Mouse (Mus musculus): Measurements from ENCODE around the gene Rab12. TPM values are rescaled to one million over a fixed set of nuclear protein-coding genes. Genes with fewer than 3 reads are reported as not detected.

The Rab12 gene
- polyA plus RNA-seq, 1 experiment from 2014 or later = 51.6 TPM

DNA sequence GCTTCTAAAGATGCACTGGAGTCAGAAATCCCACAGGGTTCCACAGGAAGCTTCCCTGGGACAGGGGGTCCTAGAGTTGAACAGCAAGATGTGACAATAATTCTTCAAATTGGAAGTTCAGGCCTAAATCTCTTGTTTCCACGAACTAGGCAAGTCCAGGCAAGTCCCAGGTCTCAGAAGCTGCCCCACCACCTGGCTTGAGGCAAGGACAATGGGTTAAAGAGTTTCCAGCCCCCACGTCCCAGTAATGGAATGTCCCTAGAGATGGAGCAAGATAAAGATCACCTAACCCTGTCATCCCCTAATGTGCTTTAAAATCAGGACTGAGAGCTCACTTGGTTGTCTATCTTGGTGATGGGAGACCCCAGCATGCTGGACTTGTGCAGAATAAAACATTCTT lies 34.6 kb downstream of the Rab12 start:
- Histone ChIP-seq H3K27ac (ENCODE audit: low read depth, low read length) (no peak overlapping the region), H3K9me3 (replicated peaks; ENCODE audit: control insufficient read depth, low read length) (no peaks in the 10 kb centered on the region), H3K9ac (ENCODE audit: low read depth, low read length) (no peak overlapping the region), H3K36me3 (ENCODE audit: control insufficient read depth, insufficient read depth, low read length) (no peaks in the 10 kb centered on the region), H3K4me3 (ENCODE audit: low read depth, low read length) (no peak overlapping the region), H3K27me3 (ENCODE audit: control insufficient read depth, insufficient read depth, low read length) (0 out of 2 replicates have a peak, but pooled peaks cover 3% of the 10 kb centered on the region), H3K4me2 (no peak overlapping the region), H3K4me1 (ENCODE audit: control insufficient read depth, insufficient read depth, low read length) (peaks cover 9% of the 10 kb centered on the region; the same call in 1 of the 2 replicates)
- WGBS (ENCODE audit: insufficient replicate concordance) = 44% methylated on average over 2 of the region's 2 CpGs
- no peak for ATAC-seq (replicated peaks; ENCODE audit: insufficient number of reproducible peaks, low FRiP score, low TSS enrichment)

DNA sequence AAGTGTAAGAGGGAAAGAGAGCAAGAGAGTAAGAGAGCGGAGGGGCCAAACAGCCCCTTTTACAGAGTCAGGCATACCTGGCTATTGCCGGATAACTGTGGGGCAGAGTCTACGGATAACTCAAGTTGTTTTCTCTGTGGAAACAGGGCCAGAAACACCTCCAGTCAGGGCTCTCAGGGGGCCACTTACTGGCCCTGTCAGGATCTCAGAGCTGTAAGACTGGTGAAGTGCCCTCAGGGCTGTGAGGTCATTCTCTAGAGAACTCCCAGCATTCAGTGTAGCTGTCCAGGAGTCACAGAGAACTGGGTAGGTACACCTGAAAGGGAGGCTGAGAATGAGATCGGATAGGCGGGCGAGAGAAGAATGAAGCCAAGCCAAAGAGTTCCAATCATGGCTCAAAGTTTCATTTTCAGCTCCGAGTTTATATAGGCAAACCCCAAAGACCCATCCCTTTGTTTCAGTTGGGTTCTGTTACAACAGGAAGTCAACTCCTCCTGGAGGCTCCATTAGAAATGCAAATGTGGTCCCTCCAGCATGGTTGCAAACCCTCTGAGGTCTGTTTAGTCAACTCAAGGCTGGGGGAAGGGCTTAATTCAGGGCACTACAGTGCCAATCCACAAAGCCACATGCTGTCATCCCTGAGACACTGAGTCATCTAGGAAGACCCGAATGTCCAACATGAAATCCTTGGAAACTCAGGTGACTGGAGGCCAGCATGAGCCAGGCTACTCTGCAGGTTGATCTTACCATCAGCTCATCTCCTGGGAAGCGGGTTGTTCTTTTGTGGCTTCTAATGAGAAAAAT lies 35.7 kb downstream of the Rab12 start:
- Histone ChIP-seq H3K36me3 (ENCODE audit: control insufficient read depth, insufficient read depth, low read length) (no peaks in the 10 kb centered on the region), H3K4me3 (ENCODE audit: low read depth, low read length) (no peak overlapping the region), H3K9ac (ENCODE audit: low read depth, low read length) (no peak overlapping the region), H3K27me3 (ENCODE audit: control insufficient read depth, insufficient read depth, low read length) (0 out of 2 replicates have a peak, but pooled peaks cover 3% of the 10 kb centered on the region), H3K4me1 (ENCODE audit: control insufficient read depth, insufficient read depth, low read length) (peaks cover 13% of the 10 kb centered on the region), H3K27ac (ENCODE audit: low read depth, low read length) (no peak overlapping the region), H3K4me2 (no peak overlapping the region), H3K9me3 (replicated peaks; ENCODE audit: control insufficient read depth, low read length) (no peaks in the 10 kb centered on the region)
- no peak for ATAC-seq (replicated peaks; ENCODE audit: insufficient number of reproducible peaks, low FRiP score, low TSS enrichment)
- 63% methylated on average over 9 of the region's 9 CpGs for WGBS (ENCODE audit: insufficient replicate concordance)

DNA sequence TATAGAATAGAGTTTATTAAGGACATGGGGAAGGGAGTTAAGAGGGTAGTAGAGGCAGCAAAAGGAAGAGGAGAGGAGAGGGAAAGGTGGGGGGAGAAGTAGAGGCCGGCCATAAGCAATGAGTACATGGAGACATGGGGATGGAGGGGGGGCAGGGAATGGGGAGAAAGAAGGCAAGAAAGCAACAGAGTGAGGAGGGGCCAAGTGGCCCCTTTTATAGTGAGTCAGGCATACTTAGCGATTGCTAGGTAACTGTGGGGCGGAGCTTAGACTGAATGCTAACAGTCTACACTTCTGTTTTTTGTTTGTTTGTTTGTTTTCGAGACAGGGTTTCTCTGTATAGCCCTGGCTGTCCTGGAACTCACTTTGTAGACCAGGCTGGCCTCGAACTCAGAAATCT lies 38.2 kb downstream of the Rab12 start:
- no peak for ATAC-seq (replicated peaks; ENCODE audit: insufficient number of reproducible peaks, low FRiP score, low TSS enrichment)

DNA sequence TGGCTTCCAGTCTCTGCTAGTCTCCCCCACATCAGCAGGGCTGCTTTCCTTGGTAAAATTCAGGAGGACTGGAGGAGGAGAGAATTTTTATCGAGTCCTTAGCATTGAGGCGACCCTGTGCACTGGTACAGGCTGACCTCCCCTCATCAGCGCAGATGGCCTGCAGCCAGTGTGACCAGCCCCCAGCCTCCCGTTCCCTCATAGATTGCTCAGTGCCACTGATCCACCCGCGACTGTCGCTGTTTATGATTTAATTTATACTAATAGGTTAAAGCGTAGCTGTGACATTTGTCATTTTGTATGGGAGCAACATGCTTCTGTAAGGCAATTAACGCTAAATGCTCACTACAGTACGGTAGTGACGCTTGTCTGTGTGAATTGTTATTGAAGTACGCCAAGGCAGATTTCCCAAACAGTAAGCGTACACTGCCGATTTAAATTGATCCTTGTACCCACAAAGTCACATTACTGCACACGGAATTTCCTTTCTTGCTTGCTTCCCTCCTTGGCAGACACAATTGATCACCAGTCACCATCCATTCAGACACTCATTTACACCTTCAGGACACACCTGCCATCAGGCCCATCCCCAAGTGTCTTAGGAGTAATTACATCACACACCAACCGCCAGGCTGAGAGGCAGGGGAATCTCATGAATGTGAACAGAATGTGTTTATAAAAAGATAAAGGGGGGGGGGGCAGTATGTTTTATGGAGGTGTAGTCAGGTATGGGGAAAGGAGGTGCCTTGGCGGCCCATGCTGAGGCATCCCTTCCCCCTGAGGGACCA lies 38.8 kb downstream of the Rab12 start:
- Histone ChIP-seq H3K27me3 (ENCODE audit: control insufficient read depth, insufficient read depth, low read length) (0 out of 2 replicates have a peak, but pooled peaks cover 3% of the 10 kb centered on the region), H3K27ac (ENCODE audit: low read depth, low read length) (no peak overlapping the region), H3K9me3 (replicated peaks; ENCODE audit: control insufficient read depth, low read length) (no peaks in the 10 kb centered on the region), H3K4me2 (peak overlapping the region; percentile 69), H3K9ac (ENCODE audit: low read depth, low read length) (no peak overlapping the region), H3K36me3 (ENCODE audit: control insufficient read depth, insufficient read depth, low read length) (no peaks in the 10 kb centered on the region), H3K4me3 (ENCODE audit: low read depth, low read length) (no peak overlapping the region; the same call in 1 of the 2 replicates), H3K4me1 (ENCODE audit: control insufficient read depth, insufficient read depth, low read length) (peaks cover 5% of the 10 kb centered on the region)
- 25% methylated on average over 17 of the region's 17 CpGs for WGBS (ENCODE audit: insufficient replicate concordance)
- no peak for ATAC-seq (replicated peaks; ENCODE audit: insufficient number of reproducible peaks, low FRiP score, low TSS enrichment)

More for the DNA sequence above, 38.2 kb downstream of the Rab12 start:
- H3K36me3 ChIP-seq (ENCODE audit: control insufficient read depth, insufficient read depth, low read length) = no peaks in the 10 kb centered on the region
- H3K27me3 ChIP-seq (ENCODE audit: control insufficient read depth, insufficient read depth, low read length) = 0 out of 2 replicates have a peak, but pooled peaks cover 3% of the 10 kb centered on the region
- H3K9me3 ChIP-seq (replicated peaks; ENCODE audit: control insufficient read depth, low read length) = no peaks in the 10 kb centered on the region
- no peak overlapping the region for H3K4me3 ChIP-seq (ENCODE audit: low read depth, low read length)
- 77% methylated on average over 5 of the region's 5 CpGs for WGBS (ENCODE audit: insufficient replicate concordance)
- H3K4me1 ChIP-seq (ENCODE audit: control insufficient read depth, insufficient read depth, low read length) = peaks cover 5% of the 10 kb centered on the region
- H3K27ac ChIP-seq (ENCODE audit: low read depth, low read length) = no peak overlapping the region
- no peak overlapping the region for H3K4me2 ChIP-seq
- H3K9ac ChIP-seq (ENCODE audit: low read depth, low read length) = no peak overlapping the region

DNA sequence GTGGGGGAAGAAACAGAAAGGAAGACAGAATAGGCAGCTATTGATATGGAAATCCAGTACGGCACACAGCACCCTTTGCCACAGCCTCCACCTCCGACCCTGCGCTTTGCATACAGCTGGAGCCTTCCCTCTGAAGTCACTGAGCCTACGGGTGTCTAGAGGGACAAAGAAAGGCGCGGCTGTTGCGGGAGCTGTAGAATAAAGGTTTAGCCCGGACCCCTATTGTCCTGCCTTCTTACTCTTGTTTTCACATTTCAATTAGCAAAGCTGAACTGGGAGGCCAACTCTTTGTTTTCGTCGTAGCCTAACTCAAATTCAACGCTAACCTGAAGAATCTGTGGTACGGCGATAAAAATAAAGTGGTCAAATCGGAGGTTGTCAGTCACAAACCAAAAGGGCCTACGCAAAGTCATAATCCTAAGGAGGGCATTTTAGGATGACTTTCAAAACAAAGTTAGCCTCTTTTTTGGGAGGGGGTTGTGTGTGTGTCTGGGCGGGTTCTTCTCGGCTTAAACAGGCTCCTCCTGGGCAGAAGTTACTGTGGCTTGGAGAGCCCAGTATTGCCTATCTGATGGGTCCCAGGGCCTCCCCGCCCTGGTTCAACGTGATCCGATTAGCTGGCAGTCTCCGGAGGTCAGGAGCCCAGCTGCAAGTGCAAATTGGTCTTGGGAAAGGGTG lies 39.6 kb downstream of the Rab12 start:
- peak overlapping the region; percentile 69 for H3K4me2 ChIP-seq
- H3K4me3 ChIP-seq (ENCODE audit: low read depth, low read length) = peak overlapping the region; percentile 35
- peak overlapping the region; percentile 61 for H3K9ac ChIP-seq (ENCODE audit: low read depth, low read length)
- no peak overlapping the region for H3K27ac ChIP-seq (ENCODE audit: low read depth, low read length)
- peaks cover 5% of the 10 kb centered on the region for H3K4me1 ChIP-seq (ENCODE audit: control insufficient read depth, insufficient read depth, low read length)
- no peak for ATAC-seq (replicated peaks; ENCODE audit: insufficient number of reproducible peaks, low FRiP score, low TSS enrichment)
- H3K9me3 ChIP-seq (replicated peaks; ENCODE audit: control insufficient read depth, low read length) = no peaks in the 10 kb centered on the region
- H3K27me3 ChIP-seq (ENCODE audit: control insufficient read depth, insufficient read depth, low read length) = 0 out of 2 replicates have a peak, but pooled peaks cover 3% of the 10 kb centered on the region
- 5% methylated on average over 21 of the region's 21 CpGs for WGBS (ENCODE audit: insufficient replicate concordance)
- H3K36me3 ChIP-seq (ENCODE audit: control insufficient read depth, insufficient read depth, low read length) = no peaks in the 10 kb centered on the region

DNA sequence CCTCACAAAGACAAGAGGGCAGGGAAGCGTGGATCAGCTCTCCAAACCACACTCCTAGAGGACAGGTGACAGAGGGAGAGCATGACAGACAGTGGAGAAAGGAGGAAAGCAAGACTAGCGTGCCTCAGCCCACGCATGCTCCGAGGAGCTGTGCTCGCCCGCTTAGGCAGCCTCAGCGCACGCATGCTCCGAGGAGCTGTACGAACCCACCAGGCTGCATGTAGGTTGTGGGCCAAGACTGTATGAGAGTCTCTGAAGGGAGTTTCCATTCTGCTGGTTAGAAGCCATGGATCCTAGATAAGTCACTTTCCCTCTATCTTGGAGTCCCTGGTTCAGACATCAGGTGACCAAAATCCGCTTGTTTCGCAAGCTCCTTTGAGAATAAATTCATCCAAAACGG lies 40.2 kb downstream of the Rab12 start:
- peak; percentile 55; the same call in 1 of the 2 replicates for ATAC-seq (replicated peaks; ENCODE audit: insufficient number of reproducible peaks, low FRiP score, low TSS enrichment)
- 7% methylated on average over 13 of the region's 13 CpGs for WGBS (ENCODE audit: insufficient replicate concordance)
- H3K9ac ChIP-seq (ENCODE audit: low read depth, low read length) = peak overlapping the region; percentile 61

DNA sequence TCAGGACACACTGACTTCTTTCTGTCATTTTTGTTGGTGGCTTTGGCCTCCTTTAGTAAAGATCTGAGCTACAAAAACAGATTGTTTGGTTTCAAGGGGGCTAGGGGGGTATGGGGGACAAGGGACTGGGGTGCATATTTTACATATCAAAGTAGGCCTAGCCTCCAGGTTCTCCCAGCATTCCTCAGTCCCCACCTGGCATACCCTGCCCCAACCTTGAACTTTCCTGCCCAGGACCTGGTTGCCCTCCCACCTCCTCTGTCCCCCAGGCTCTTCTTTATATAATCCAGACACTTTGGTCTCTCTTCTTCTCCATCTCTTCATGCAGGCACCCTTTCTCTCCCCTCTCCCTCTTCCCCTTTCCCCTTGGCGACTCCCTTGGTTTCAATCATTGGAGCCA lies 46.3 kb downstream of the Rab12 start:
- 70% methylated on average over 1 of the region's 1 CpGs for WGBS (ENCODE audit: insufficient replicate concordance)
- ATAC-seq (replicated peaks; ENCODE audit: insufficient number of reproducible peaks, low FRiP score, low TSS enrichment) = no peak

More for the DNA sequence above, 40.2 kb downstream of the Rab12 start:
- Histone ChIP-seq H3K4me1 (ENCODE audit: control insufficient read depth, insufficient read depth, low read length) (peaks cover 5% of the 10 kb centered on the region), H3K27ac (ENCODE audit: low read depth, low read length) (no peak overlapping the region), H3K27me3 (ENCODE audit: control insufficient read depth, insufficient read depth, low read length) (0 out of 2 replicates have a peak, but pooled peaks cover 3% of the 10 kb centered on the region), H3K9me3 (replicated peaks; ENCODE audit: control insufficient read depth, low read length) (no peaks in the 10 kb centered on the region), H3K4me3 (ENCODE audit: low read depth, low read length) (peak overlapping the region; percentile 35), H3K4me2 (peak overlapping the region; percentile 69), H3K36me3 (ENCODE audit: control insufficient read depth, insufficient read depth, low read length) (no peaks in the 10 kb centered on the region)

DNA sequence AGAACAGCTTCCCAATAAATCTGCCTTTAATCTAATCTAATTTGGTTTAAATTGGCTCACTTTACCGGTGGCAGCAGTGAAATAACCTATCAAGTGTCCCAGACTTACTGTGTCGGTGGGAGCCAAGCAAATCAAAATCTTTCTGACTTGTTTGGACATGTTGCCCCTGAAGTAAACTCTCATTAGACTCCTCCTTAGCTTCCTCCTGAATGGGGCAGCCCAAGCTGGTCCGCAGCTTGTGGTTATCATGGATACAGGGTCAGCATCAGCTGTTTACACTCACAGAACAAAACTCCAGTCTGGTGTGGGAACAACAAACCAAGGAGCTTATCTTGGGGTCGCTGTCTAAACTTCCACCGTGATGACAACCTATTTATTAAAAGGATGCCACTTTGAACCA lies 47.8 kb downstream of the Rab12 start:
- Histone ChIP-seq H3K36me3 (ENCODE audit: control insufficient read depth, insufficient read depth, low read length) (no peaks in the 10 kb centered on the region), H3K27me3 (ENCODE audit: control insufficient read depth, insufficient read depth, low read length) (no peaks in the 10 kb centered on the region), H3K4me2 (no peak overlapping the region), H3K27ac (ENCODE audit: low read depth, low read length) (no peak overlapping the region), H3K9me3 (replicated peaks; ENCODE audit: control insufficient read depth, low read length) (no peaks in the 10 kb centered on the region), H3K4me3 (ENCODE audit: low read depth, low read length) (no peak overlapping the region), H3K4me1 (ENCODE audit: control insufficient read depth, insufficient read depth, low read length) (no peaks in the 10 kb centered on the region), H3K9ac (ENCODE audit: low read depth, low read length) (no peak overlapping the region)
- 51% methylated on average over 5 of the region's 5 CpGs for WGBS (ENCODE audit: insufficient replicate concordance)
- no peak for ATAC-seq (replicated peaks; ENCODE audit: insufficient number of reproducible peaks, low FRiP score, low TSS enrichment)

More for the DNA sequence above, 46.3 kb downstream of the Rab12 start:
- Histone ChIP-seq H3K9ac (ENCODE audit: low read depth, low read length) (no peak overlapping the region), H3K27me3 (ENCODE audit: control insufficient read depth, insufficient read depth, low read length) (no peaks in the 10 kb centered on the region), H3K36me3 (ENCODE audit: control insufficient read depth, insufficient read depth, low read length) (no peaks in the 10 kb centered on the region), H3K4me1 (ENCODE audit: control insufficient read depth, insufficient read depth, low read length) (no peaks in the 10 kb centered on the region), H3K4me3 (ENCODE audit: low read depth, low read length) (no peak overlapping the region), H3K27ac (ENCODE audit: low read depth, low read length) (no peak overlapping the region), H3K4me2 (no peak overlapping the region), H3K9me3 (replicated peaks; ENCODE audit: control insufficient read depth, low read length) (no peaks in the 10 kb centered on the region)
